Mouse (Mus musculus) embryonic facial prominence, embryonic 15.5 days (tissue): ENCODE measurements around the gene Fam110c. TPM values are rescaled to one million over a fixed set of nuclear protein-coding genes. Genes with fewer than 3 reads are reported as not detected.
"Not testable (repeated sequence)": the region's sequence is repeated elsewhere in the genome, so short reads cannot be mapped to it uniquely, and the experiment has no call there.

Experiments
- ATAC-seq: fragments of 200-750 bp; cut with Nextera tagmentation; 2 replicates; pipeline ENCODE4 v1.8.0; 2017; ENCODE audit warnings: low read depth, moderate TSS enrichment; ENCODE audit not compliant: insufficient number of reproducible peaks, low FRiP score, low TSS enrichment
- H3K27ac ChIP-seq: fragments of 300-500 bp; sonication (generic); replicated peaks from 2 replicates; pipeline ENCODE4 v1.5.1; 2015; ENCODE audit warnings: mild to moderate bottlenecking, inconsistent platforms
- H3K27me3 ChIP-seq: fragments of 300-500 bp; sonication (generic); 2 replicates; pipeline ENCODE4 v1.6.1; 2015; ENCODE audit warnings: inconsistent platforms
- H3K36me3 ChIP-seq: fragments of 300-500 bp; sonication (generic); 2 replicates; pipeline ENCODE4 v1.6.1; 2015; ENCODE audit warnings: mild to moderate bottlenecking, inconsistent platforms
- H3K4me1 ChIP-seq: fragments of 300-500 bp; sonication (generic); 2 replicates; pipeline ENCODE4 v1.6.1; 2015; ENCODE audit warnings: inconsistent platforms
- H3K4me2 ChIP-seq: fragments of 300-500 bp; sonication (generic); replicated peaks from 2 replicates; pipeline ENCODE4 v1.6.1; 2015; ENCODE audit warnings: mild to moderate bottlenecking, inconsistent platforms
- H3K4me3 ChIP-seq: fragments of 300-500 bp; sonication (generic); replicated peaks from 2 replicates; pipeline ENCODE4 v1.5.1; 2015; ENCODE audit warnings: mild to moderate bottlenecking, inconsistent platforms
- H3K9ac ChIP-seq: fragments of 300-500 bp; sonication (generic); 2 replicates; pipeline ENCODE4 v1.6.1; 2015; ENCODE audit warnings: inconsistent platforms
- H3K9me3 ChIP-seq: fragments of 300-500 bp; sonication (generic); replicated peaks from 2 replicates; pipeline ENCODE4 v1.6.1; 2016; ENCODE audit warnings: inconsistent platforms
- WGBS: fragments of 180-500 bp; shearing (Covaris S2); methylation state at CpG from one replicate; pipeline ENCODE4 v1.1.7; 2015; 5-methylcytosine and 5-hydroxymethylcytosine counted together
- polyA plus RNA-seq: library from polyadenylated mRNA; unstranded; fragments of >200 nt; fragmentation: Nextera tagmentation; extraction: Ambion mirVana; gene quantifications from 2 replicates; pipeline ENCODE4 v1.2.1, GENCODE M21; 2015

The Fam110c gene
- polyA plus RNA-seq = 1.1 and 1.2 TPM in 2 replicates

DNA sequence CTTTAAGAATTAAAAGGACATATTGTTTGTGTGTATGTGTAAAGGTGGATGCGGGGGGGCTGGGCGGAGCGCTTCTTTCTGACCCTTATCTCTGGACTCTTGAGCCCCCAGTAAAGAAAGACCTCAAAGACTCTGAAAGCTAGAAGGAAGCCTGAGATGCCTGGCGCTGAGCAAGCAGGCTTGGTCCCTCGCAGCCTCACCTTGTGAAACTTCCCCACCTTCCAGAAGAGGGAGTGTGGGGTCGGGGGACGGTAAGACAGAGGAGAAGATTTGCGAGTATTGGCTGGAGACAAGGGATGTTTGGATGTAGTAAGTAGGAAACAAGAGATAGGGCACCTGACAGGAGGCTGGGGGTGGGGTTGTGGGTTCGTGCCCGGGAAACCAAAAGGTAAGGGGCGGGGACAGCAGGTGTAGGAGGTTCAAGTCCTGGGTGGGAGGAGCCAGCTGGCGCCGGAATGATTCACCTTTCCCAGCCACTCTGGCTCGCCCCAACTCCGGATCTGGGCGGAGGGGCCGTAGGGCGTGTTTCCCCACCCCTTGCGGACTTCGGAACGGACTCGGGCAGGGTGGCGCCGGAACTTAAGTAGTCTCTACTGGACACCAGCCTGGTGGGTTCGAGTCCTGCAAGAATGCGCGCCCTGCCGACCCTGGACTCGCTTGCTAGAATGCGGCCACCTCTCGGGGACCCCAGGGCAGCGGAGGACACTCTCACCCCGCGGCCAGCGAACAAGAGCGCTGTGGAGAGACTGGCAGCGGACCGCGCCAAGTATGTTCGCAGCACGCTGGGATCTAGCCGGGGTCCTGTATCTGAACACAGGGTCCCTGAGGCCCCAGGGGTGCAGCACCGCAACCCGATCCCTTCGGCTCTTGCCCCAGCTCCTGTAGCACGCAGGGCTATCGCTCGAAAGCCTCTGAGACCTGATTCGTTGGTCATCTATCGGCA, at the start of gene Fam110c:
Gene Fam110c, plus strand, starts transcription at position 450 of the 943 bp plus-strand sequence.
- peaks cover 46% of the 10 kb centered on the region for H3K27me3 ChIP-seq
- peak; percentile 63 for ATAC-seq

DNA sequence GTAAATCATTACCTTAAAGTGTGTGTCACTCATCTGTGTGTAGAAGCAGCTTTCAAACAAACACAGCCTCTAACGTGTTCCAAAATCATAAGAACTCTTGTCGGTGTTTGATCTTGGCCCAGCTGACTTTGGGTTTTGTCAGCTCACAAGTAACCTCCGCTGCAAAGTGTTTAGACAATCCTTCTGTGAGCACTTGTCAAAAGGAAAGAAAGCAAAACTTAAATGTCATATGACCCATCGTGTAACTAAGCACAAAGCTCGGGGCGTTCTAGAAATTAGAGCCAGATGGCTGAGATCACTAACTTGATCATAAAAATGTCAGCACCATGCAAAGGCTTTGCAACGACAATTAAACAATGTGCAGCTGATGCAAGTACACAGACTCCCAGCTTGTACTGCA, 47.2 kb upstream of the Fam110c start:
- Histone ChIP-seq H3K9ac (no peak overlapping the region), H3K9me3 (no peaks in the 10 kb centered on the region; the same call in 1 of the 2 replicates), H3K36me3 (no peaks in the 10 kb centered on the region), H3K4me2 (no peak overlapping the region), H3K27ac (no peak overlapping the region), H3K27me3 (no peaks in the 10 kb centered on the region), H3K4me3 (no peak overlapping the region), H3K4me1 (no peaks in the 10 kb centered on the region)
- 11% methylated on average over 7 of the region's 7 CpGs for WGBS
- ATAC-seq = no peak

More for the DNA sequence above, at the start of gene Fam110c:
- Histone ChIP-seq H3K4me2 (peak within 1 kb of the TSS; percentile 88), H3K9me3 (no peaks in the 10 kb centered on the region), H3K27ac (no peak within 1 kb of the TSS), H3K4me1 (peaks cover 19% of the 10 kb centered on the region), H3K4me3 (peak within 1 kb of the TSS; percentile 47), H3K9ac (peak within 1 kb of the TSS; percentile 7; the same call in 1 of the 2 replicates), H3K36me3 (no peaks in the 10 kb centered on the region)
- WGBS = 2% methylated on average over 50 of the region's 50 CpGs

DNA sequence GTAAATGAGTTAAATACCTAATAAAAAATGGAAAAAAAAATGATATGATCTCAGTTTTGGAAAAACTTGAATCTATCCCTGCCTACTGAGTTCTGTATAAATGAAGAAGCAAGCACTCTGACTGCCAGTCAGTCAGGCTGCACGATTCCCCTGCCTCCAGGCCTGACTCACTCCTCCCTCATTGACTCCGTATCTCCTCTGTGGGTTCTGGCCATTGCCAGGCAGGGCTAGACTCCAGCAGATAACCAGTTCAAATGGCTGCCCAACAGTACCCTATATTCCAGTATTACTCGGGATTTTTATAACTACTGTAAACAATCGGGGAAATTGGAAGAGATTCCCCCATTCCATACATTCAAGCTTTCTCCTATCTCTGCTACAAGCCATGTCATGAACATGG, 21.6 kb upstream of the Fam110c start:
- 87% methylated on average over 4 of the region's 4 CpGs for WGBS
- H3K27me3 ChIP-seq = no peaks in the 10 kb centered on the region
- H3K9ac ChIP-seq = no peak overlapping the region
- no peak overlapping the region for H3K4me2 ChIP-seq
- ATAC-seq = no peak
- no peak overlapping the region for H3K4me3 ChIP-seq
- no peaks in the 10 kb centered on the region for H3K9me3 ChIP-seq
- H3K27ac ChIP-seq = no peak overlapping the region
- H3K4me1 ChIP-seq = no peaks in the 10 kb centered on the region
- H3K36me3 ChIP-seq = no peaks in the 10 kb centered on the region

DNA sequence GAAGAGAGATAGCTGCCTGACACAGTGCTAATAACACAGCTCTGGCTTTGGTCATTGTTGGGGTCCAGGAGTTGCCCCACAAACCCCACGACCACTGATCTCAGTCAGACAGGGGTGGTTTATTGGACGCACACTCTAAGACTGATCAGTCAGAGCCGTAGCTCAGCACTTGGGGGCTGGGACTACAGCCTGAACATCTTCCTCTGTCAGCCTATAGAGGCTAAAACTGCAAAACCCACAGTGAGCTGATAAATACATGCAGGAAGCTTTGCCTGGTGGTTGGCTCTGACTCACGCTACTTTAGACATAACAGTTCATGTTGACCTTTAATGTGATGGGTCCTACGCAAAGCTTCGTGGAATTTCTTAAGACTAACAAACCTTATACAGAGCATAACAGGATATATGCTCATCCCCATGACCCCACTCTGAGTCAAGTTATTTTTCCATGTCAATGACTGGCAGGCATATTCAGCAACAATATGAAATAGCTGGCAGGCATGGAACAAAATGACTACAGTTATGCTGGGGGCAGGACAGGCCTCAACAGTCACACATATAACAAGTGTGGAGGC, 17.3 kb upstream of the Fam110c start:
- ATAC-seq = no peak

DNA sequence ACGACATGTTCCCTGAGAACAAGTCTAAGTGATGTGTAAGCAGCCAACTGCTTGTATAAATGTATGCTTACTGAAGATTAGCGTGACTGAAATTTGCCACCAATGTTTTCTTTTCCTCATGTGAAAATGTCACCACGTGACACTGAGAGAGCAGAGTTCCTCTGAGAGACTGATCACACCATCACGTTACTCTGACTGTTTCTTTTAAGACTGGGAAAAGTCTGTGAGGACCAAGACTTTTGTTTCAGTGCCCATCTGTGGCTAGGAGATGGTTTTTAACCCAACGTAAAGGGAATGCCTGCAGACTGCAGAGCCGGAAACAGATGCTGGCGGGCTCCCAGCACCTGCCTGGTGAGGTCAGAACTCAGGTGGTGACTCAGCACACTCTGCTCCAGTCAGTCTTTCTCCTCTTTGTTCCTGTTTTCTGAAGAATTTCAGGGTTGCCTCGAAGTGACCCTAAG, 14.2 kb upstream of the Fam110c start:
- 38% methylated on average over 8 of the region's 8 CpGs for WGBS
- Histone ChIP-seq H3K36me3 (no peaks in the 10 kb centered on the region), H3K4me3 (no peak overlapping the region), H3K9ac (no peak overlapping the region), H3K9me3 (no peaks in the 10 kb centered on the region), H3K4me2 (no peak overlapping the region), H3K4me1 (no peaks in the 10 kb centered on the region), H3K27me3 (no peaks in the 10 kb centered on the region), H3K27ac (no peak overlapping the region)
- ATAC-seq = no peak

More for the DNA sequence above, 17.3 kb upstream of the Fam110c start:
- no peaks in the 10 kb centered on the region for H3K27me3 ChIP-seq
- H3K36me3 ChIP-seq = no peaks in the 10 kb centered on the region
- no peaks in the 10 kb centered on the region for H3K9me3 ChIP-seq
- no peak overlapping the region for H3K4me2 ChIP-seq
- no peaks in the 10 kb centered on the region for H3K4me1 ChIP-seq
- no peak overlapping the region for H3K9ac ChIP-seq
- WGBS = 73% methylated on average over 6 of the region's 6 CpGs
- no peak overlapping the region for H3K27ac ChIP-seq
- no peak overlapping the region for H3K4me3 ChIP-seq

DNA sequence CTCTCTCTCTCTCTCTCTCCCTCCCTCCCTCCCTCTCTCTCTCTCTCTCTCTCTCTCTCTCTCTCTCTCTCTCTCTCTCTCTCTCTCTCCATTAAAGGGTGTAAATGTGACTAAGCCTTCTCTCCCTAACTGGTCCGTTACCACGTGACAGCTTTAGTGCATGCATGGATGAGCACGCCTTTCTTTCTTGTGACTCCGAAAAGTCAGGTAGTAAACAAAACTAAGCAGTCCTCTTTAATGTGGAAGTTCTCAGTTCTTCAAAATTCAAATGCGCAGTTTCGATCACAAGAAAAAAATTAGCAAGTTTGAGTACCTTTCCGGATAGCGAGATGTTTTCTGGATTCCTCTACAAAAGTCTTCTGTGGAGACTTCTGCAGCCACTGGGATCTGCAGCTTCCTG, 13.4 kb upstream of the Fam110c start:
- H3K4me2 ChIP-seq = no peak overlapping the region
- no peak for ATAC-seq
- no peak overlapping the region for H3K9ac ChIP-seq
- no peaks in the 10 kb centered on the region for H3K36me3 ChIP-seq
- WGBS = 56% methylated on average over 8 of the region's 8 CpGs
- H3K4me1 ChIP-seq = no peaks in the 10 kb centered on the region
- H3K27ac ChIP-seq = no peak overlapping the region
- no peaks in the 10 kb centered on the region for H3K27me3 ChIP-seq
- H3K4me3 ChIP-seq = no peak overlapping the region
- H3K9me3 ChIP-seq = no peaks in the 10 kb centered on the region

DNA sequence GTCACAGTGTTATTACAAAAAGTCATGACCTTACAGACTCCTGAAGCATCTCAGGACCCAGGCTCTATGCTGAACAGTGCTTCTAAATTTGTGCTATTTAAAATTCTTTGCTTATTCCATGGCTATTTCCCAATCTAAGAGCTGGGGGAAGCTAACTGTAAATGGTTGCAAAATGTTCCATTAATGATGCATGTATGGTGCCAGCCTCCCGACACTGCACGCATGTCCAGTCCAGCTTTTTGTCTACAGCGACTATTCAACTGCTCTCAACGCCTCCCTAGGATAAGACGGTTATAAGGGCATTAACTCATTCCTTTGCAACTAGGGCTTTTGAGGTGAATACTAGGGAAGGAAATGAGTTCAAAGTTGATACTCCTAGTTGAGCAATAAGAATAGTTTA, 2.4 kb upstream of the Fam110c start:
- Histone ChIP-seq H3K4me3 (no peak overlapping the region), H3K4me1 (peaks cover 19% of the 10 kb centered on the region), H3K9me3 (no peaks in the 10 kb centered on the region), H3K9ac (no peak overlapping the region), H3K4me2 (no peak overlapping the region), H3K27me3 (peaks cover 40% of the 10 kb centered on the region), H3K27ac (no peak overlapping the region), H3K36me3 (no peaks in the 10 kb centered on the region)
- 82% methylated on average over 5 of the region's 5 CpGs for WGBS
- no peak for ATAC-seq

DNA sequence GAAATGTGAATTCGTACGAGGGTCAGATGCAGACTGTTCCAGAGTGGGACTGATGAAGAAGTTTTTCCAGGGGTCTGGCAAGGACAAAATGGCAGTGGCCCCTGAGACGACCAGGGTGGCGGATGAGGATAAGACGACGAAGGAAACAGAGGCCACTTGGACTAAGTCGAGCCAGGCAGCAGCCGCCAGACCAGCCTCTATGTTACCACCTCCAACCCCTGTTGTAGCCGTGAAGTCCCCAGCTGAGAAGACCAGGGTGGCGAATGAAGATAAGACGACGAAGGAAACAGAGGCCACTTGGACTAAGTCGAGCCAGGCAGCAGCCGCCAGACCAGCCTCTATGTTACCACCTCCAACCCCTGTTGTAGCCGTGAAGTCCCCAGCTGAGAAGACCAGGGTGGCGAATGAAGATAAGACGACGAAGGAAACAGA, 710 bp downstream of the Fam110c start:
- Histone ChIP-seq H3K4me3 (peak overlapping the region; percentile 47), H3K4me1 (peaks cover 19% of the 10 kb centered on the region), H3K27me3 (peaks cover 46% of the 10 kb centered on the region), H3K4me2 (peak overlapping the region; percentile 88), H3K9ac (0 out of 2 replicates have a peak overlapping the region, but pooled peaks have one; percentile 7)
- H3K36me3 ChIP-seq, H3K27ac ChIP-seq, H3K9me3 ChIP-seq, ATAC-seq: not testable (repeated sequence)
- under 1% methylated on average over 18 of the region's 18 CpGs for WGBS

DNA sequence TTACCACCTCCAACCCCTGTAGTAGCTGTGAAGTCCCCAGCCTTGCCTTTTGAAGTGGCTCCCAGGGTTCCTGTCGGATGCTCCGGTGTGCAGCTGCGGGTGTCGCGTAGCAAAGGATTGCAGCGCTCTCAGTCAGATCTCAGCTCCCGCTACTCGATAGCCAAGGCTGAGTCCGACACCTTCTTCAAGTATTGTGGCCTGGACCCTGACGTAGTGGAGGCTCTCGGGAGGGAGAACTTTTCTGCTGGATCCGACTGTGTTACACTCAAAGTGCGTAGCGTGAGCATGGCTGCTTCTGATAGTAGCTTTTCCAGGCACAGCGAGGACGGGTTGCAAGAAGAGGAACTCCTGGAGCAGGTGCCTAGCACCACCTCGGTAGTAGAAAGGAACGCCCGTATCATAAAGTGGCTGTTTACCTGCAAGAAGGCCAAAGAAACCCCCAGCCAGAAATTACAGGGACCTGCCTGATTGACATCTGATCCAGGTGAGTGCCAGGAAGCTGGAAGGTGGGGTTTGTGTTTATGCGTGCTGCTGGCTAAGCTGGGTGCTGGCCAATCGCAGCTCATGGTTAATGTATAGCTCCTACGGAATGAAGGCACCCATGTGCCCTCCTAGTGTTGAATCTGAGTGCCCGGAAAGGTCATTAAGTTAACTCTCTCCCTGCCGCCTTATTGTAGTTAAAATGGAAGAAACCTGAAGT, 1.3 kb downstream of the Fam110c start:
- H3K27ac ChIP-seq = no peak overlapping the region
- H3K27me3 ChIP-seq = peaks cover 46% of the 10 kb centered on the region
- H3K4me3 ChIP-seq = peak overlapping the region; percentile 36
- no peak overlapping the region for H3K9ac ChIP-seq
- no peaks in the 10 kb centered on the region for H3K36me3 ChIP-seq
- WGBS = 1% methylated on average over 24 of the region's 24 CpGs
- H3K9me3 ChIP-seq = no peaks in the 10 kb centered on the region
- no peak for ATAC-seq
- H3K4me1 ChIP-seq = peaks cover 19% of the 10 kb centered on the region
- H3K4me2 ChIP-seq = peak overlapping the region; percentile 88

DNA sequence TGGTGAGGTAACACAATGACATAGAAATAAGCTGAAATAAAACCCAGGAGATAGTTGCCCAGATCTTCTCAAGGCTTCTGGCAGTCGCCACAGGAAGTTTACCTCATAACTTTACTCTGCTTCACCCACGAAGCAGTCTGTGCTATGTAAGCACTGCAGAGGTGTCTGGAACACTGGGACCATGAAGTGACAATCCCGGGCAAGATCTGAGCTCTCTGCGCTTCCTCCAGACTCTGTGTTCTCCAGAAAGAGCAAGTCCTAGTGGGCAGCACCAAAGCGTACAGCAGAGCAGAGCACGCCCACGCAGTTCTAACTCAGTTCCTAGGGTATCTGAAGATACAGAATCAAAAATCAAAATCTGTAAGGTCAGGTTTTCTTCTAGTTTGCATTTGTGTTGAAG, 3.4 kb downstream of the Fam110c start:
- 71% methylated on average over 7 of the region's 7 CpGs for WGBS
- ATAC-seq = no peak

DNA sequence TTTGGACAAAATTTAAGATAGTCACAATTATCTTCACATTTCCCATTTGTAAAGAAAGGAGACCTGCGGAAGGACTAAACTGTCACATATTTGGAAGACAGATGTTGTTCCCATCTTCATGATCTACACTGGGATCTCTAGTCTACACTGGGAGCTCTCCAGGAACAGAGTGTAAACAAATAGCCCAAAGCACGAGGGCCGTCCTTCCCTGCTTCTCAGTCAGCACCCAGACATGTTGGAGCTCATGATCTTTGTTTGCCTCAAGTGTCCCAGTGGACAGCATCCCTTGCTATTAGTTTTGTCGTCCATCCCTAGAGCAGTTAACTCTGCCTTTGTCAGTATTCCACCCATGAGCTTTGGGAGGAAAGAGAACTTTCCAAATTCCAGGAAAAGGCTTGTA, 4.4 kb downstream of the Fam110c start:
- Histone ChIP-seq H3K36me3 (no peaks in the 10 kb centered on the region), H3K9me3 (no peaks in the 10 kb centered on the region), H3K4me1 (peaks cover 19% of the 10 kb centered on the region), H3K4me2 (no peak overlapping the region), H3K4me3 (no peak overlapping the region), H3K9ac (no peak overlapping the region), H3K27me3 (peaks cover 33% of the 10 kb centered on the region), H3K27ac (no peak overlapping the region)
- no peak for ATAC-seq
- WGBS = 59% methylated on average over 4 of the region's 4 CpGs

More for the DNA sequence above, 3.4 kb downstream of the Fam110c start:
- Histone ChIP-seq H3K9me3 (no peaks in the 10 kb centered on the region), H3K4me1 (peaks cover 19% of the 10 kb centered on the region), H3K4me2 (no peak overlapping the region), H3K27ac (no peak overlapping the region), H3K4me3 (no peak overlapping the region), H3K27me3 (peaks cover 43% of the 10 kb centered on the region), H3K9ac (no peak overlapping the region), H3K36me3 (no peaks in the 10 kb centered on the region)
